Mouse (Mus musculus) stomach, embryonic 15.5 days (tissue): ENCODE data around the gene Actr1b. TPM values are rescaled to one million over a fixed set of nuclear protein-coding genes. Genes with fewer than 3 reads are reported as not detected.

Experiments
- ATAC-seq: fragments of 200-750 bp; cut with Nextera tagmentation; 2 replicates; pipeline ENCODE4 v1.8.0; 2017; ENCODE audit warnings: low read depth, moderate number of reproducible peaks, moderate TSS enrichment; ENCODE audit not compliant: insufficient read depth, low FRiP score
- H3K27ac ChIP-seq: fragments of 300-500 bp; sonication (generic); 2 replicates; pipeline ENCODE4 v1.5.1; 2015; ENCODE audit warnings: mild to moderate bottlenecking, inconsistent platforms
- H3K27me3 ChIP-seq: fragments of 300-500 bp; sonication (generic); replicated peaks from 2 replicates; pipeline ENCODE4 v1.6.1; 2015; ENCODE audit warnings: inconsistent platforms
- H3K36me3 ChIP-seq: fragments of 300-500 bp; sonication (generic); 2 replicates; pipeline ENCODE4 v1.6.1; 2015; ENCODE audit warnings: inconsistent platforms
- H3K4me1 ChIP-seq: fragments of 300-500 bp; sonication (generic); 2 replicates; pipeline ENCODE4 v1.6.1; 2015; ENCODE audit warnings: inconsistent platforms
- H3K4me2 ChIP-seq: fragments of 300-500 bp; sonication (generic); 2 replicates; pipeline ENCODE4 v1.6.1; 2015; ENCODE audit warnings: mild to moderate bottlenecking, inconsistent platforms
- H3K4me3 ChIP-seq: fragments of 300-500 bp; sonication (generic); replicated peaks from 2 replicates; pipeline ENCODE4 v1.5.1; 2015; ENCODE audit warnings: inconsistent platforms
- H3K9ac ChIP-seq: fragments of 300-500 bp; sonication (generic); 2 replicates; pipeline ENCODE4 v1.6.1; 2015; ENCODE audit warnings: inconsistent platforms
- H3K9me3 ChIP-seq: fragments of 300-500 bp; sonication (generic); 2 replicates; pipeline ENCODE4 v1.6.1; 2016; ENCODE audit warnings: inconsistent platforms
- WGBS: fragments of 180-500 bp; shearing (Covaris S2); methylation state at CpG from one replicate; pipeline ENCODE4 v1.1.7; 2015; 5-methylcytosine and 5-hydroxymethylcytosine counted together
- polyA plus RNA-seq: library from polyadenylated mRNA; unstranded; fragments of >200 nt; fragmentation: Nextera tagmentation; extraction: Ambion mirVana; gene quantifications from 2 replicates; pipeline ENCODE4 v1.2.1, GENCODE M21; 2015

Actr1b gene
- polyA plus RNA-seq: 85.4 and 96.2 TPM in 2 replicates

DNA sequence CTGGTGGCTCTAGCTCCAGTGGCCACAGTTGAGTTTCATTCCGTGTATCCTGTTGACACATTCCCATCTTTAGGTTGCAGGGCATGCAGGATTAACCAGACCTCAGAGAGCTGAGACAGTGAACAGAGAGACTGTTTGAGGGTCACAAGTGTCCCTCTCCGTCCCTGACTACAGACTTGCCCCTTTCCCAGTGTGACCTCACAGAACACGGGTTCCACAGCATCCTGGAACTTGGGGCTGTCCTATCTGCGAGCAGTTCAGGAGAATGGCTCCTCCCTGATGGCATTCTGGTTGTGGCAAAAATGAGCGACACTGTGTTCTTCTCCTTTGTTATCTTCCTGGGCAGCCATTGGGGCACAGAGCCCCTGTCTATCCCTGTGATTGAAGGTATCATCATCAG is at the start of gene Actr1b:
TSS of gene Actr1b (minus strand) at position 112 of the 400 bp plus-strand sequence.
- H3K4me3 ChIP-seq: no peak within 1 kb of the TSS
- H3K27ac ChIP-seq: no peak within 1 kb of the TSS
- no peak for ATAC-seq
- H3K36me3 ChIP-seq: no peaks in the 10 kb centered on the region
- H3K9me3 ChIP-seq: no peaks in the 10 kb centered on the region
- no peak within 1 kb of the TSS for H3K9ac ChIP-seq
- 73% methylated on average over 5 of the region's 5 CpGs for WGBS
- no peak within 1 kb of the TSS for H3K4me2 ChIP-seq
- no peaks in the 10 kb centered on the region for H3K4me1 ChIP-seq
- no peaks in the 10 kb centered on the region for H3K27me3 ChIP-seq

GRCm38 (mm10) chr1:36761568-36761967 is 47.3 kb upstream of the Actr1b start, which contains the start of gene Zap70:
TSS of gene Zap70 (plus strand) at chr1:36761798.
- H3K36me3 ChIP-seq: no peaks in the 10 kb centered on the region
- WGBS: 82% methylated on average over 11 of the region's 11 CpGs
- H3K4me3 ChIP-seq: no peak within 1 kb of the TSS
- no peaks in the 10 kb centered on the region for H3K27me3 ChIP-seq
- H3K9ac ChIP-seq: no peak within 1 kb of the TSS
- H3K4me1 ChIP-seq: 0 out of 2 replicates have a peak, but pooled peaks cover 1% of the 10 kb centered on the region
- H3K27ac ChIP-seq: no peak within 1 kb of the TSS
- no peak for ATAC-seq
- H3K4me2 ChIP-seq: no peak within 1 kb of the TSS
- no peaks in the 10 kb centered on the region for H3K9me3 ChIP-seq

DNA sequence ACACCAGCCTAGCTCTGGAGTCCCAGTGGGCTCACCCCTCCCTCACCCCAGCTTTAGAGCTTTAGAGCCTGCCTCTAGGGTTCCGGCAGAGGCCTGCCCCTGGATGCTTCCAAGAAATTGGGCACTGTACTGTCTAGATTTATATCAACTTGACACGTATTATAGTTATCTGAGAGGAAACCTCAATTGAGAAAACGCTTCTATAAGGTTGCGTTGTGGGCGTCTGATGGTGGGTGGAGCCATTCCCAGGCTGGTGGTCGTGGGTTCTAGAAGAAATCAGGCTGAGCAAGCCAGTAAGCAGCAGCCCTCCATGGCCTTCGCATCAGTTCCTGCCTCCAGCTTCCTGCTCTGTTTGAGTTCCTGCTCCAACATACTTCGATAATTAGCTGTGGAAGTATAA is 46.8 kb upstream of the Actr1b start:
- H3K9ac ChIP-seq: no peak overlapping the region
- no peaks in the 10 kb centered on the region for H3K9me3 ChIP-seq
- no peak overlapping the region for H3K4me3 ChIP-seq
- no peaks in the 10 kb centered on the region for H3K36me3 ChIP-seq
- no peak for ATAC-seq
- no peaks in the 10 kb centered on the region for H3K27me3 ChIP-seq
- 81% methylated on average over 8 of the region's 8 CpGs for WGBS
- no peak overlapping the region for H3K4me2 ChIP-seq
- no peaks in the 10 kb centered on the region for H3K4me1 ChIP-seq
- no peak overlapping the region for H3K27ac ChIP-seq

DNA sequence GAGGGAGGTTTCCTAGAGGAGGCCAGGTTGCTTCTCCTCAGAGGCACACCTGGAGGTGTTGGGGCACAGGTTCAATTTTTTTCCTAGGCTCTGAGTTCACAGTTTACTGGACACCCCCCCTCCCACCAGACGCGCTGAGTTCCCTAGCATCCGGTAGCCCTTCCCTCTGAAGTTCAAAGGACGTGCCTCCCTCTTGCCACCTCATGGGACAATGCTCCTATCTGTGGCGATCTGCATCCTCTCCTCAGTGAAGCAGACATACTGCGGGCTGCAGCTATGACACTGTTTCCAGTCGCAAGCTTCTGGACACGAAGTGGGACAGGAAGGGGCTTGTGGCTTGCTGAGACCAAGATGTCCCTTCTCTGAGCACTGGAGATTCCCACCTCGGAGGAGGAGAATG is 46.2 kb upstream of the Actr1b start:
- Histone ChIP-seq H3K9me3 (no peaks in the 10 kb centered on the region), H3K4me3 (no peak overlapping the region), H3K4me1 (no peaks in the 10 kb centered on the region), H3K36me3 (no peaks in the 10 kb centered on the region), H3K9ac (no peak overlapping the region), H3K27me3 (no peaks in the 10 kb centered on the region), H3K4me2 (no peak overlapping the region), H3K27ac (no peak overlapping the region)
- ATAC-seq: no peak
- WGBS: 78% methylated on average over 9 of the region's 9 CpGs

GRCm38 (mm10) chr1:36759076-36759475 is 44.9 kb upstream of the Actr1b start:
- H3K4me1 ChIP-seq: no peaks in the 10 kb centered on the region
- H3K9me3 ChIP-seq: no peaks in the 10 kb centered on the region
- no peak overlapping the region for H3K9ac ChIP-seq
- no peak overlapping the region for H3K27ac ChIP-seq
- no peak overlapping the region for H3K4me2 ChIP-seq
- H3K4me3 ChIP-seq: no peak overlapping the region
- ATAC-seq: no peak
- H3K27me3 ChIP-seq: no peaks in the 10 kb centered on the region
- H3K36me3 ChIP-seq: no peaks in the 10 kb centered on the region
- 84% methylated on average over 18 of the region's 18 CpGs for WGBS

DNA sequence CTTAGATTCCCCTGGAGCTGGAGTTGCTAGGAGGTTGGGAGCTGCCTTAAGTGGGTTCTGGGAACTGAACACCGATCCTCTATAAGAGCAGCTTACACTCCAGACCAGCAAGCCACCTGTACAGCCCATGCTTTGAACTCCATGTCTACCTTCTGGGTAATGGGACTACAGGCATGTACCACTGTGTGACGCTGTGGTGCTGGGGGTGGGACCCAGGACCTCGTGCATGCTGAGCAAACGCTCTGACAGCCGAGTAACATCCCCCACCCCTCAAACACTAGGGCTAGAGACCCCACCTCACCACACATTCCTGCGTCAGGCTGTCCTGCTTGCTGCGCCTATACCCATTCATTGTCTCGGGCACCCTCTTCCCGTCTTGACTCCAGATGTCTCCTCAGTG is 44.3 kb upstream of the Actr1b start:
- H3K36me3 ChIP-seq: no peaks in the 10 kb centered on the region
- H3K4me3 ChIP-seq: no peak overlapping the region
- 81% methylated on average over 9 of the region's 9 CpGs for WGBS
- H3K27me3 ChIP-seq: no peaks in the 10 kb centered on the region
- H3K9me3 ChIP-seq: no peaks in the 10 kb centered on the region
- H3K27ac ChIP-seq: no peak overlapping the region
- no peaks in the 10 kb centered on the region for H3K4me1 ChIP-seq
- H3K9ac ChIP-seq: no peak overlapping the region
- ATAC-seq: no peak
- H3K4me2 ChIP-seq: no peak overlapping the region

DNA sequence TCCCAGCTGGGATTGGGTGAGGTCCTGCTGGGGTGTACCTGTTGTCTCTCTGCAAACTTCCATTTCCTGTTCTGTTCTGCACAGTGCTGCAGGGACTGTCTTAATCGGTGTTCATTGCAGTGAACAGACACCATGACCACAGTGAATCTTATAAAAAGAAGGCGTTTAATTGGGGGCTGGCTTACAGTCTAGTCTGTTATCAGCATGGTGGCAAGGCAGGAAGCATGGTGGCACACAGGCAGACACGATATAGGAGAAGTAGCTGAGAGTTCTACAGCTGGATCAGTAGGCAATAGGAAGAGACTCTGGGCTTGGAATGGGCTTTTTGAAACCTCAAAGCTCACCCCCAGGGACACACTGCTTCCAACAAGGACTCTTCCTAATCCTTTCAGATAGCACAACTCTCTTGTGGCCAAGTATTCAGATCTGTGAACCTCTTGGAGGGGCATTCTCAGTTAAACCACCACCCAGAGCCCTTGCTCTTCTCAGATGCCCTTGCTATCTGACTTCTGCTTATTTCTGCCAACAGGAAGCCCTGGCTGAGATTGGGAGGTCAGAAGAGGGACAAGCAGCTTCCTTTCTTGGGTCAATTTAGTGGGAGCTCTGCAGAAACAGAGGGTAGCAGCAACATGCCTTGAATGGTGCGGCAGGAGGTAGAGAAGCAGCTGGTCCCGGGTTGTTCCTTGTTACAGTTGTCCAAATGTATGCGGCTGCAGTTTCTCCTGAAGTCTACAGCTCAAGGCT is 39.9 kb upstream of the Actr1b start:
- WGBS: 69% methylated on average over 6 of the region's 6 CpGs
- Histone ChIP-seq H3K27me3 (no peaks in the 10 kb centered on the region), H3K4me2 (no peak overlapping the region), H3K4me3 (no peak overlapping the region), H3K36me3 (no peaks in the 10 kb centered on the region), H3K9ac (no peak overlapping the region), H3K27ac (no peak overlapping the region), H3K9me3 (no peaks in the 10 kb centered on the region), H3K4me1 (no peaks in the 10 kb centered on the region)
- ATAC-seq: no peak

- H3K9me3 ChIP-seq: no peaks in the 10 kb centered on the region
- 0 out of 2 replicates have a peak, but pooled peaks cover 5% of the 10 kb centered on the region for H3K4me1 ChIP-seq
- no peak overlapping the region for H3K4me3 ChIP-seq
- no peak overlapping the region for H3K9ac ChIP-seq
- H3K27ac ChIP-seq: no peak overlapping the region
- no peak overlapping the region for H3K4me2 ChIP-seq
- no peaks in the 10 kb centered on the region for H3K27me3 ChIP-seq
- H3K36me3 ChIP-seq: no peaks in the 10 kb centered on the region
- ATAC-seq: no peak
- WGBS: 42% methylated on average over 15 of the region's 15 CpGs
These were observed 32.2 kb upstream of the Actr1b start for GRCm38 (mm10) chr1:36746452-36746851.

GRCm38 (mm10) chr1:36745661-36746060 is 31.4 kb upstream of the Actr1b start:
- Histone ChIP-seq H3K4me2 (no peak overlapping the region), H3K27me3 (no peaks in the 10 kb centered on the region), H3K4me3 (no peak overlapping the region), H3K9ac (no peak overlapping the region), H3K4me1 (0 out of 2 replicates have a peak, but pooled peaks cover 5% of the 10 kb centered on the region), H3K9me3 (no peaks in the 10 kb centered on the region), H3K27ac (no peak overlapping the region), H3K36me3 (no peaks in the 10 kb centered on the region)
- ATAC-seq: no peak
- WGBS: 60% methylated on average over 4 of the region's 4 CpGs

DNA sequence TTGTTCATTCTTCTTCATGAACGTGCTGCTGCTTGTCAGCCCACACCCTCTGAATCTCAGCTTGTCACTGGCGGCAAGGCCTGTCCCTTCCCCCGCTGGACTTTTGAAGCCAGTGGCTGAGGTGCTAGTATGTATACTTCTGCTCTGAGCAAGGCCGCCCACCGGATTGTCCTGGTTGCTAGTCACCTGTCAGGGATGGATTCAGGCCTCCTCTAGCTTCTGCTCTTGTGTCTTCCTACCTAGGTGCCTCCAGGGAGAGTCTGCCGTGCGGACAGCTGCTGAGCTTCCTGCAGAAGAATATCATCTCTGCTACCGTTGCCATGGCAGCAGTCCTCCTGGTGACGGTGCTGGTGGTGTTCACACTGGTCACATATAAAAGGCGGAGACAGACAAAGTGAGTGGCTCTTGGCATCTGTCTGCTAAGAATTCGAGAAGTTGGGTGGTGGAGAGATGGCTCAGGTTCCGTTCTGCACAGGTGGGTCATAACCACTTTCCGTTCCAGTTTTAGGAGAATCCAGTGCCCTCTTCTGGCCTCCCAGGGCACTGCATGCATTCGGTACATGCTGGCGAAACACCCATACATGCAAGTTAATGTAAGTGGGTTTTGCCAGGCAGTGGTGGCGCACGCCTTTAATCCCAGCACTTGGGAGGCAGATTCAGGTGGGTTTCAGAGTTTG is 30.2 kb upstream of the Actr1b start:
- Histone ChIP-seq H3K36me3 (no peaks in the 10 kb centered on the region), H3K4me2 (peak overlapping the region; percentile 50), H3K4me3 (peak overlapping the region; percentile 22; the same call in 1 of the 2 replicates), H3K9me3 (no peaks in the 10 kb centered on the region), H3K27ac (no peak overlapping the region), H3K27me3 (no peaks in the 10 kb centered on the region), H3K9ac (no peak overlapping the region), H3K4me1 (0 out of 2 replicates have a peak, but pooled peaks cover 5% of the 10 kb centered on the region)
- WGBS: 20% methylated on average over 17 of the region's 17 CpGs
- peak; percentile 35; the same call in 1 of the 2 replicates for ATAC-seq

- no peak overlapping the region for H3K4me2 ChIP-seq
- H3K27me3 ChIP-seq: no peaks in the 10 kb centered on the region
- no peak overlapping the region for H3K27ac ChIP-seq
- H3K9me3 ChIP-seq: no peaks in the 10 kb centered on the region
- no peak overlapping the region for H3K4me3 ChIP-seq
- no peak overlapping the region for H3K9ac ChIP-seq
- ATAC-seq: no peak
- H3K4me1 ChIP-seq: 0 out of 2 replicates have a peak, but pooled peaks cover 5% of the 10 kb centered on the region
- WGBS: 69% methylated on average over 9 of the region's 9 CpGs
- no peaks in the 10 kb centered on the region for H3K36me3 ChIP-seq
These were observed 28.8 kb upstream of the Actr1b start for GRCm38 (mm10) chr1:36743046-36743445.

DNA sequence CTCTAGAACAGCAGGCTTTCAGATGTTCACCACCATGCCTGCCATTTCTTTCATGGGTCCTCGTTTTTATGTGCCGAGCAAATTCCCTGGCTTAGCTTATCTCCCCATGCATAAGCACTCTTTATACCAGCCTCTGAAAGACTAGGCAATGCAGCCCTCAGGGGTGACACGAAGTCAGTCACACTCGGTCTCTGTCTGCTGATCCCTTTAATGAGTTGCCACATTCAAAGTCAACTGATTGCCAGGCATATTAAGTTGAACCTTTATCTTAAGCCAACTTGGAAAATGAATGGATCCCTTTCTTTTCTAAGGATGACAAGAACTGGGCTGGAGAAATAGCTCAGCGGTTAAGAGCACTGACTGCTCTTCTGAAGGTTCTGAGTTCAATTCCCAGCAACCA is 25.0 kb upstream of the Actr1b start:
- Histone ChIP-seq H3K27me3 (no peaks in the 10 kb centered on the region), H3K27ac (no peak overlapping the region), H3K4me1 (0 out of 2 replicates have a peak, but pooled peaks cover 2% of the 10 kb centered on the region), H3K4me3 (no peak overlapping the region), H3K4me2 (no peak overlapping the region), H3K9ac (no peak overlapping the region), H3K36me3 (no peaks in the 10 kb centered on the region), H3K9me3 (no peaks in the 10 kb centered on the region)
- no peak for ATAC-seq
- WGBS: 72% methylated on average over 5 of the region's 5 CpGs
